Mouse (Mus musculus): ENCODE measurements around the gene Nrd1. TPM values are rescaled to one million over a fixed set of nuclear protein-coding genes. Genes with fewer than 3 reads are reported as not detected.

Gene Nrd1
- polyA plus RNA-seq, 1 experiment from 2014 or later, result 19.6 TPM

GRCm38 (mm10) chr4:109106034-109106433, 105.6 kb downstream of the Nrd1 start:
- no peaks in the 10 kb centered on the region for H3K9me3 ChIP-seq (ENCODE audit: low read length)
- no peaks in the 10 kb centered on the region for H3K27me3 ChIP-seq (ENCODE audit: insufficient read depth, low read length)
- no peak overlapping the region for H3K4me2 ChIP-seq (ENCODE audit: low read depth, low read length)
- no peak overlapping the region for H3K4me3 ChIP-seq (ENCODE audit: low read depth, low read length)
- WGBS (ENCODE audit: insufficient replicate concordance), result 60% methylated on average over 3 of the region's 3 CpGs
- peaks cover 9% of the 10 kb centered on the region for H3K36me3 ChIP-seq (replicated peaks; ENCODE audit: insufficient read depth, low read length)
- H3K9ac ChIP-seq (replicated peaks), result no peak overlapping the region
- ATAC-seq (no peak), DNase-seq (no peak)
- no peak overlapping the region for H3K27ac ChIP-seq (ENCODE audit: low read depth)
- TF ChIP-seq CTCF (IDR thresholded peaks at IDR 0.05; ENCODE audit: low read depth) (no peak), EP300 (IDR thresholded peaks at IDR 0.05; ENCODE audit: low read depth) (no peak)
- 0 out of 2 replicates have a peak, but pooled peaks cover 3% of the 10 kb centered on the region for H3K4me1 ChIP-seq (ENCODE audit: insufficient read depth)

- no peak overlapping the region for H3K4me2 ChIP-seq (ENCODE audit: low read depth, low read length)
- 0 out of 2 replicates have a peak, but pooled peaks cover 3% of the 10 kb centered on the region for H3K4me1 ChIP-seq (ENCODE audit: insufficient read depth)
- no peak for DNase-seq
- H3K9ac ChIP-seq (replicated peaks), result no peak overlapping the region
- H3K27me3 ChIP-seq (ENCODE audit: insufficient read depth, low read length), result no peaks in the 10 kb centered on the region
- H3K9me3 ChIP-seq (ENCODE audit: low read length), result no peaks in the 10 kb centered on the region
- TF ChIP-seq EP300 (IDR thresholded peaks at IDR 0.05; ENCODE audit: low read depth) (no peak), CTCF (IDR thresholded peaks at IDR 0.05; ENCODE audit: low read depth) (no peak)
- no peak overlapping the region for H3K4me3 ChIP-seq (ENCODE audit: low read depth, low read length)
- ATAC-seq, result no peak
- peaks cover 4% of the 10 kb centered on the region for H3K36me3 ChIP-seq (replicated peaks; ENCODE audit: insufficient read depth, low read length)
- no peak overlapping the region for H3K27ac ChIP-seq (ENCODE audit: low read depth)
Observed at GRCm38 (mm10) chr4:109106594-109106993, 106.1 kb downstream of the Nrd1 start.

- ATAC-seq, result no peak
- 69% methylated on average over 6 of the region's 6 CpGs for WGBS (ENCODE audit: insufficient replicate concordance)
- no peak for DNase-seq
- Histone ChIP-seq H3K4me3 (ENCODE audit: low read depth, low read length) (no peak overlapping the region), H3K27me3 (ENCODE audit: insufficient read depth, low read length) (no peaks in the 10 kb centered on the region), H3K4me1 (ENCODE audit: insufficient read depth) (peaks cover 18% of the 10 kb centered on the region), H3K27ac (ENCODE audit: low read depth) (no peak overlapping the region), H3K9me3 (ENCODE audit: low read length) (no peaks in the 10 kb centered on the region), H3K9ac (replicated peaks) (no peak overlapping the region), H3K36me3 (replicated peaks; ENCODE audit: insufficient read depth, low read length) (no peaks in the 10 kb centered on the region), H3K4me2 (ENCODE audit: low read depth, low read length) (no peak overlapping the region)
- no peak for TF ChIP-seq EP300 (IDR thresholded peaks at IDR 0.05; ENCODE audit: low read depth)
- TF ChIP-seq CTCF (IDR thresholded peaks at IDR 0.05; ENCODE audit: low read depth), result no peak
Observed at GRCm38 (mm10) chr4:109109012-109109411, 108.6 kb downstream of the Nrd1 start.

- 88% methylated on average over 10 of the region's 10 CpGs for WGBS (ENCODE audit: insufficient replicate concordance)
- no peaks in the 10 kb centered on the region for H3K27me3 ChIP-seq (ENCODE audit: insufficient read depth, low read length)
- H3K4me2 ChIP-seq (ENCODE audit: low read depth, low read length), result no peak overlapping the region
- H3K9me3 ChIP-seq (ENCODE audit: low read length), result no peaks in the 10 kb centered on the region
- peaks cover 23% of the 10 kb centered on the region for H3K4me1 ChIP-seq (ENCODE audit: insufficient read depth)
- TF ChIP-seq EP300 (IDR thresholded peaks at IDR 0.05; ENCODE audit: low read depth) (no peak), CTCF (IDR thresholded peaks at IDR 0.05; ENCODE audit: low read depth) (no peak)
- DNase-seq, result no peak
- no peak overlapping the region for H3K27ac ChIP-seq (ENCODE audit: low read depth)
- H3K36me3 ChIP-seq (replicated peaks; ENCODE audit: insufficient read depth, low read length), result no peaks in the 10 kb centered on the region
- no peak overlapping the region for H3K4me3 ChIP-seq (ENCODE audit: low read depth, low read length)
- ATAC-seq, result no peak
- H3K9ac ChIP-seq (replicated peaks), result no peak overlapping the region
Observed at GRCm38 (mm10) chr4:109109686-109110085, 109.2 kb downstream of the Nrd1 start.

GRCm38 (mm10) chr4:109110978-109111377, 110.5 kb downstream of the Nrd1 start:
- H3K4me1 ChIP-seq (ENCODE audit: insufficient read depth), result peaks cover 31% of the 10 kb centered on the region
- no peak overlapping the region for H3K9ac ChIP-seq (replicated peaks)
- no peaks in the 10 kb centered on the region for H3K36me3 ChIP-seq (replicated peaks; ENCODE audit: insufficient read depth, low read length)
- no peaks in the 10 kb centered on the region for H3K27me3 ChIP-seq (ENCODE audit: insufficient read depth, low read length)
- DNase-seq (no peak), ATAC-seq (no peak)
- H3K27ac ChIP-seq (ENCODE audit: low read depth), result no peak overlapping the region
- H3K4me3 ChIP-seq (ENCODE audit: low read depth, low read length), result no peak overlapping the region
- no peak overlapping the region for H3K4me2 ChIP-seq (ENCODE audit: low read depth, low read length)
- H3K9me3 ChIP-seq (ENCODE audit: low read length), result no peaks in the 10 kb centered on the region
- WGBS (ENCODE audit: insufficient replicate concordance), result 79% methylated on average over 2 of the region's 2 CpGs
- TF ChIP-seq CTCF (IDR thresholded peaks at IDR 0.05; ENCODE audit: low read depth) (no peak), EP300 (IDR thresholded peaks at IDR 0.05; ENCODE audit: low read depth) (no peak)

MicroRNAs within 50 kb of the gene (microRNA counts, 519-probe panel; counts per million panel counts)
- microRNA mmu-miR-761, result not detected

Small RNAs within 50 kb of the gene (microRNA-seq; reads per million reads assigned to microRNA genes)
- not detected for gene Mir761

Other genes with a start within 250 kb of the Nrd1 start
- 0.95 and 0.97 TPM in 2 replicates for gene Zfyve9, start 219.9 kb upstream of the Nrd1 start, polyA plus RNA-seq (2015; fragmentation: Nextera tagmentation; extraction: Ambion mirVana)
- 56.9 and 64.1 TPM in 2 replicates for gene Btf3l4, start 167.0 kb upstream of the Nrd1 start, polyA plus RNA-seq (2015; fragmentation: Nextera tagmentation; extraction: Ambion mirVana)
- gene Txndc12, start 166.1 kb upstream of the Nrd1 start, polyA plus RNA-seq (2015; fragmentation: Nextera tagmentation; extraction: Ambion mirVana), result 43.1 and 44.2 TPM in 2 replicates
- 27.6 and 29.6 TPM in 2 replicates for gene Kti12, start 152.9 kb upstream of the Nrd1 start, polyA plus RNA-seq (2015; fragmentation: Nextera tagmentation; extraction: Ambion mirVana)
- 0.27 and 0.72 TPM in 2 replicates for gene A730015C16Rik, start 152.0 kb upstream of the Nrd1 start, polyA plus RNA-seq (2015; fragmentation: Nextera tagmentation; extraction: Ambion mirVana)
- gene Rab3b, start 121.6 kb upstream of the Nrd1 start, polyA plus RNA-seq (2015; fragmentation: Nextera tagmentation; extraction: Ambion mirVana), result 3.9 and 4.3 TPM in 2 replicates
- 28.2 and 29.3 TPM in 2 replicates for gene Osbpl9, start 201.6 kb downstream of the Nrd1 start, polyA plus RNA-seq (2015; fragmentation: Nextera tagmentation; extraction: Ambion mirVana)
- gene Calr4, start 233.8 kb downstream of the Nrd1 start, polyA plus RNA-seq (2015; fragmentation: Nextera tagmentation; extraction: Ambion mirVana), result not detected in 2 replicates